Mouse (Mus musculus) brain, embryonic 14.5 days (tissue): Measurements from ENCODE around the gene Uhrf2.

ENCODE experiments used
- CTCF ChIP-seq: fragments of 200-500 bp; IDR thresholded peaks from 2 replicates; pipeline ENCODE4 v1.5.1; 2012; ENCODE audit warnings: inconsistent platforms, mild to moderate bottlenecking, moderate library complexity, borderline replicate concordance; ENCODE audit not compliant: insufficient read depth, insufficient read length; ENCODE audit errors: extremely low read depth
- POLR2A ChIP-seq: fragments of 200-500 bp; IDR thresholded peaks from 2 replicates; pipeline ENCODE4 v1.6.1; 2012; ENCODE audit warnings: mild to moderate bottlenecking, inconsistent platforms, borderline replicate concordance; ENCODE audit not compliant: poor library complexity, insufficient read depth, insufficient read length, severe bottlenecking; ENCODE audit errors: extremely low read depth

DNA sequence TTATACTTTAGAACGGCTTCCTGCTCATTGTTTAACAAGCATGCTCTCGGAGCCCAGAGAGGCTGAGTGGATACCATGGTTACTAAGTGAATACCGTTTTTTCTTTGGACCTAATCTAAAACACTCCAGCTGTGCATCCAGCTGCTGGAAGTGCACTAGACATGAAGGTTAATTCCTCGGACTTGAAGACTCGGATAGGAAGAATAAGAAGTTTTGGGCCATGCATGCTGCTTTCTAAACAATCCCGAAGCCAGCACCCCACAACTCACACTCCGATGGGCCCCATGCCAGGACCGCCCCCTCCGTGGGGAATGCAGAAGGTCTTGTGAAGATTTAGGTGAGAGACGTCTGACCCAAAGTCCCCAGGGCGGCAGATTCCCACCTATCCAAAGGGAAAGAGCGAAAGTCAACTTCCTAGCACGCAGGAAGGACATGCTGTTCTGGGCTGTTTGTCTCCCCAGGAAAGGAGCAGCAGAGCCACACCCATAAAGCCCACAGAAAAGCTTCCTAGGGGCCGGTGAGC lies 84.7 kb downstream of the Uhrf2 start:
- TF ChIP-seq CTCF (no peak), POLR2A (no peak)
